Mouse (Mus musculus) adrenal gland, adult 18-20 months (tissue): ENCODE data around the gene Eef1akmt4. TPM values are rescaled to one million over a fixed set of nuclear protein-coding genes. Genes with fewer than 3 reads are reported as not detected.

Experiments used
- DNase-seq, 2 experiments: peaks; one replicate each; pipeline ENCODE4 v3.0.0; 2021 to 2022; ENCODE audit warnings: low spot score in 2 of 2
- long read RNA-seq, 2 experiments: library from polyadenylated mRNA; stranded (forward); transcript quantifications; one replicate each; pipeline ENCODE4 v2.0.0; 2021
- total RNA-seq, 2 experiments: library from RNA; stranded (reverse); gene quantifications; 1 replicate in 1 of 2; 2 replicates in 1 of 2; pipeline ENCODE4 v1.2.3; 2021

Gene Eef1akmt4
- 10 to 100 TPM in 1 of 2 experiments, 1 to 10 TPM in 1; 9.4 to 10.2 TPM for total RNA-seq
- long read RNA-seq, experiment 1, partial matches to known transcripts: 0 of 4 reads
- long read RNA-seq, experiment 1, other reads (novel, unspliced or antisense): 0 of 4 reads
- long read RNA-seq, experiment 2, transcript Eef1akmt4-201 (3 exons, 1,134 nt): major isoform, 21 of 22 reads
- long read RNA-seq, experiment 2, partial matches to known transcripts: 0 of 22 reads
- long read RNA-seq, experiment 2, other reads (novel, unspliced or antisense): 1 of 22 reads

GRCm38 (mm10) chr16:20611357-20612227 lies at the start of gene Eef1akmt4, which contains the start of the genes Gm49333 and Alg3:
Gene Eef1akmt4, plus strand, starts transcription at chr16:20611593.
Gene Gm49333, plus strand, starts transcription at chr16:20611610.
Gene Alg3, minus strand, starts transcription at chr16:20611735.
- DNase-seq: peak; percentile 74 to 80

- DNase-seq: no peak
Observed at GRCm38 (mm10) chr16:20565075-20565474, 46.3 kb upstream of the Eef1akmt4 start.

GRCm38 (mm10) chr16:20589366-20589938 lies 21.9 kb upstream of the Eef1akmt4 start, which contains the start of gene Vwa5b2:
Gene Vwa5b2, plus strand, starts transcription at chr16:20589471.
- DNase-seq: no peak

GRCm38 (mm10) chr16:20589939-20590679 lies 21.3 kb upstream of the Eef1akmt4 start:
- DNase-seq: peak in 1 of 2 experiments; percentile 24

GRCm38 (mm10) chr16:20590680-20591038 lies 20.7 kb upstream of the Eef1akmt4 start:
- no peak for DNase-seq

GRCm38 (mm10) chr16:20591076-20591705 lies 20.2 kb upstream of the Eef1akmt4 start:
- DNase-seq: no peak

GRCm38 (mm10) chr16:20595060-20595673 lies 16.2 kb upstream of the Eef1akmt4 start:
- DNase-seq: no peak

- DNase-seq: no peak
Observed at GRCm38 (mm10) chr16:20595737-20596136, 15.7 kb upstream of the Eef1akmt4 start.

GRCm38 (mm10) chr16:20596687-20597441 lies 14.5 kb upstream of the Eef1akmt4 start:
- no peak for DNase-seq

- no peak for DNase-seq
Observed at GRCm38 (mm10) chr16:20600511-20600910, 10.9 kb upstream of the Eef1akmt4 start.

GRCm38 (mm10) chr16:20604705-20605104 lies 6.7 kb upstream of the Eef1akmt4 start:
- DNase-seq: no peak

- DNase-seq: peak; percentile 72 to 74
Observed at GRCm38 (mm10) chr16:20610501-20611356, 664 bp upstream of the Eef1akmt4 start.

GRCm38 (mm10) chr16:20619541-20620398 lies 8.4 kb downstream of the Eef1akmt4 start:
- DNase-seq: peak; percentile 19 to 38

- no peak for DNase-seq
Observed at GRCm38 (mm10) chr16:20620399-20620735, 9.0 kb downstream of the Eef1akmt4 start.

GRCm38 (mm10) chr16:20620751-20621190 lies 9.4 kb downstream of the Eef1akmt4 start:
- DNase-seq: peak in 1 of 2 experiments; percentile 56

GRCm38 (mm10) chr16:20621191-20621990 lies 10.0 kb downstream of the Eef1akmt4 start, which contains the start of gene Camk2n2:
Gene Camk2n2, minus strand, starts transcription at chr16:20621287.
- peak; percentile 80 to 81 for DNase-seq
